Mouse (Mus musculus) heart, embryonic 16.5 days (tissue): Measurements from ENCODE around the gene Espnl. TPM values are rescaled to one million over a fixed set of nuclear protein-coding genes. Genes with fewer than 3 reads are reported as not detected.

Source experiments
- ATAC-seq: fragments of 200-750 bp; cut with Nextera tagmentation; replicated peaks from 2 replicates; pipeline ENCODE4 v1.8.0; 2017; ENCODE audit warnings: moderate number of reproducible peaks; ENCODE audit not compliant: insufficient read depth, low FRiP score; ENCODE audit errors: extremely low read depth
- H3K27ac ChIP-seq: fragments of 300-500 bp; sonication (generic); 2 replicates; pipeline ENCODE4 v1.5.1; 2014; ENCODE audit warnings: mild to moderate bottlenecking, low read length, control low read depth, moderate library complexity
- H3K27me3 ChIP-seq: fragments of 300-500 bp; sonication (generic); 2 replicates; pipeline ENCODE4 v1.6.1; 2014; ENCODE audit warnings: low read length, mixed read lengths; ENCODE audit not compliant: control insufficient read depth, insufficient read depth
- H3K36me3 ChIP-seq: fragments of 300-500 bp; sonication (generic); 2 replicates; pipeline ENCODE4 v1.6.1; 2014; ENCODE audit not compliant: control insufficient read depth, insufficient read depth
- H3K4me1 ChIP-seq: fragments of 300-500 bp; sonication (generic); 2 replicates; pipeline ENCODE4 v1.6.1; 2014; ENCODE audit warnings: low read length, mixed read lengths; ENCODE audit not compliant: control insufficient read depth, insufficient read depth
- H3K4me2 ChIP-seq: fragments of 300-500 bp; sonication (generic); 2 replicates; pipeline ENCODE4 v1.6.1; 2014; ENCODE audit warnings: low read depth, mild to moderate bottlenecking, control low read depth, low read length
- H3K4me3 ChIP-seq: fragments of 300-500 bp; sonication (generic); 2 replicates; pipeline ENCODE4 v1.5.1; 2014; ENCODE audit warnings: mild to moderate bottlenecking, control low read depth, low read length
- H3K9ac ChIP-seq: fragments of 300-500 bp; sonication (generic); 2 replicates; pipeline ENCODE4 v1.6.1; 2014; ENCODE audit warnings: low read length, control low read depth
- H3K9me3 ChIP-seq: fragments of 300-500 bp; sonication (generic); replicated peaks from 2 replicates; pipeline ENCODE4 v1.6.1; 2016; ENCODE audit warnings: low read length; ENCODE audit not compliant: control insufficient read depth
- WGBS: fragments of 180-500 bp; shearing (Covaris S2); extraction: QIAGEN DNeasy Blood & Tissue Kit; methylation state at CpG from one replicate; pipeline ENCODE4 v1.1.7; 2014; 5-methylcytosine and 5-hydroxymethylcytosine counted together
- polyA plus RNA-seq: library from polyadenylated mRNA; unstranded; fragments of >200 nt; fragmentation: Nextera tagmentation; extraction: Ambion mirVana; gene quantifications from 2 replicates; pipeline ENCODE4 v1.2.1, GENCODE M21; 2015

Gene Espnl
- polyA plus RNA-seq, 1 experiment from 2014 or later: 0.07 TPM

GRCm38 (mm10) chr1:91312273-91312672 lies 9.6 kb upstream of the Espnl start:
- Histone ChIP-seq H3K36me3 (peaks cover 37% of the 10 kb centered on the region), H3K9me3 (no peaks in the 10 kb centered on the region), H3K9ac (no peak overlapping the region), H3K4me2 (no peak overlapping the region), H3K4me3 (no peak overlapping the region), H3K27me3 (no peaks in the 10 kb centered on the region), H3K27ac (no peak overlapping the region), H3K4me1 (peaks cover 13% of the 10 kb centered on the region)
- 72% methylated on average over 4 of the region's 4 CpGs for WGBS
- ATAC-seq: no peak

GRCm38 (mm10) chr1:91313251-91313650 lies 8.6 kb upstream of the Espnl start:
- Histone ChIP-seq H3K36me3 (peaks cover 32% of the 10 kb centered on the region), H3K4me1 (peaks cover 16% of the 10 kb centered on the region), H3K9ac (no peak overlapping the region; the same call in 1 of the 2 replicates), H3K27ac (peak overlapping the region; percentile 66), H3K4me3 (no peak overlapping the region), H3K27me3 (no peaks in the 10 kb centered on the region), H3K4me2 (0 out of 2 replicates have a peak overlapping the region, but pooled peaks have one; percentile 1), H3K9me3 (no peaks in the 10 kb centered on the region)
- ATAC-seq: peak; percentile 70
- WGBS: 27% methylated on average over 5 of the region's 5 CpGs

- H3K9ac ChIP-seq: no peak overlapping the region
- WGBS: 58% methylated on average over 6 of the region's 6 CpGs
- no peaks in the 10 kb centered on the region for H3K36me3 ChIP-seq
- no peaks in the 10 kb centered on the region for H3K9me3 ChIP-seq
- no peak for ATAC-seq
- H3K27ac ChIP-seq: no peak overlapping the region; the same call in 1 of the 2 replicates
- no peak overlapping the region for H3K4me3 ChIP-seq
- no peak overlapping the region for H3K4me2 ChIP-seq
- no peaks in the 10 kb centered on the region for H3K27me3 ChIP-seq
- H3K4me1 ChIP-seq: peaks cover 30% of the 10 kb centered on the region
Measured at GRCm38 (mm10) chr1:91317656-91318055, 4.2 kb upstream of the Espnl start.

GRCm38 (mm10) chr1:91324646-91325045 lies 2.8 kb downstream of the Espnl start:
- WGBS: 68% methylated on average over 2 of the region's 2 CpGs
- no peak for ATAC-seq

GRCm38 (mm10) chr1:91325488-91326042 lies 3.7 kb downstream of the Espnl start:
- Histone ChIP-seq H3K4me3 (no peak overlapping the region), H3K36me3 (no peaks in the 10 kb centered on the region), H3K4me1 (peaks cover 11% of the 10 kb centered on the region), H3K9me3 (no peaks in the 10 kb centered on the region), H3K9ac (no peak overlapping the region), H3K27me3 (no peaks in the 10 kb centered on the region), H3K4me2 (no peak overlapping the region), H3K27ac (no peak overlapping the region)
- WGBS: 74% methylated on average over 4 of the region's 4 CpGs
- no peak for ATAC-seq

More at GRCm38 (mm10) chr1:91324646-91325045, 2.8 kb downstream of the Espnl start:
- no peak overlapping the region for H3K4me2 ChIP-seq
- no peak overlapping the region for H3K4me3 ChIP-seq
- H3K9me3 ChIP-seq: no peaks in the 10 kb centered on the region
- H3K27me3 ChIP-seq: no peaks in the 10 kb centered on the region
- peaks cover 11% of the 10 kb centered on the region for H3K4me1 ChIP-seq
- no peak overlapping the region for H3K27ac ChIP-seq
- H3K36me3 ChIP-seq: no peaks in the 10 kb centered on the region
- no peak overlapping the region for H3K9ac ChIP-seq

- no peak overlapping the region for H3K27ac ChIP-seq
- H3K27me3 ChIP-seq: no peaks in the 10 kb centered on the region
- no peak overlapping the region for H3K4me2 ChIP-seq
- H3K9me3 ChIP-seq: no peaks in the 10 kb centered on the region
- peaks cover 12% of the 10 kb centered on the region for H3K4me1 ChIP-seq
- H3K9ac ChIP-seq: no peak overlapping the region
- no peak for ATAC-seq
- no peak overlapping the region for H3K4me3 ChIP-seq
- WGBS: 58% methylated on average over 4 of the region's 4 CpGs
- H3K36me3 ChIP-seq: no peaks in the 10 kb centered on the region
Measured at GRCm38 (mm10) chr1:91332102-91332501, 10.2 kb downstream of the Espnl start.

GRCm38 (mm10) chr1:91333582-91333981 lies 11.7 kb downstream of the Espnl start:
- H3K27me3 ChIP-seq: no peaks in the 10 kb centered on the region
- no peaks in the 10 kb centered on the region for H3K9me3 ChIP-seq
- no peaks in the 10 kb centered on the region for H3K36me3 ChIP-seq
- no peak overlapping the region for H3K4me2 ChIP-seq
- H3K27ac ChIP-seq: peak overlapping the region; percentile 67
- ATAC-seq: peak; percentile 77
- H3K4me3 ChIP-seq: no peak overlapping the region
- H3K9ac ChIP-seq: no peak overlapping the region
- peaks cover 12% of the 10 kb centered on the region for H3K4me1 ChIP-seq

- Histone ChIP-seq H3K4me1 (peaks cover 12% of the 10 kb centered on the region), H3K36me3 (no peaks in the 10 kb centered on the region), H3K27ac (no peak overlapping the region), H3K4me2 (no peak overlapping the region), H3K9ac (no peak overlapping the region), H3K4me3 (no peak overlapping the region), H3K9me3 (no peaks in the 10 kb centered on the region), H3K27me3 (0 out of 2 replicates have a peak, but pooled peaks cover 3% of the 10 kb centered on the region)
- 88% methylated on average over 7 of the region's 7 CpGs for WGBS
- ATAC-seq: no peak
Measured at GRCm38 (mm10) chr1:91337355-91337754, 15.5 kb downstream of the Espnl start.

- no peak overlapping the region for H3K4me2 ChIP-seq
- H3K27ac ChIP-seq: no peak overlapping the region
- peaks cover 41% of the 10 kb centered on the region for H3K27me3 ChIP-seq
- no peaks in the 10 kb centered on the region for H3K9me3 ChIP-seq
- no peak overlapping the region for H3K9ac ChIP-seq
- no peak for ATAC-seq
- no peak overlapping the region for H3K4me3 ChIP-seq
- WGBS: 72% methylated on average over 3 of the region's 3 CpGs
- H3K4me1 ChIP-seq: peaks cover 12% of the 10 kb centered on the region; the same call in 1 of the 2 replicates
- H3K36me3 ChIP-seq: no peaks in the 10 kb centered on the region
Measured at GRCm38 (mm10) chr1:91344001-91344400, 22.1 kb downstream of the Espnl start.
